Mouse (Mus musculus) cerebellum, adult 9-11 months (tissue): Measurements from ENCODE around the gene Card14.
"Not testable (repeated sequence)": the region's sequence is repeated elsewhere in the genome, so short reads cannot be mapped to it uniquely, and the experiment has no call there.

Experiments used
- DNase-seq: peaks from one replicate; pipeline ENCODE4 v3.0.0; 2022

Card14 gene

DNA sequence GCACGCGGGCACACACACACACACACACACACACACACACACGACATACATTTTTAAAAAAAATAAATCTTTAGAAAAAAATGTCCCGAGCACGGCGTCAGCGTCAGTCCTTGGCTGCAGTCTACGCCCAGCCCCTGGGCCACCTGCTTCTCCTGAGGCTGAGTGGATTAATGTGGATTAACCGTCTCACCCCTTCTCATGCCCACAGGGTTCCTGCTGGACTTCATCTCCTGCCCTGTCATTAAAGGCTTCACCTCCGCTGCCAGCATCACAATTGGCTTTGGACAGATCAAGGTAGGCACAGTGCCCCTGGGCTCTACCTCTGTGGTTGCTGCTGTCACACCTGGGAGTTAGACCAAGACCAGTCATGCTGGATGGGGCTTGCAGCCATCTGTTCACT lies 51.5 kb downstream of the Card14 start:
- no peak for DNase-seq

DNA sequence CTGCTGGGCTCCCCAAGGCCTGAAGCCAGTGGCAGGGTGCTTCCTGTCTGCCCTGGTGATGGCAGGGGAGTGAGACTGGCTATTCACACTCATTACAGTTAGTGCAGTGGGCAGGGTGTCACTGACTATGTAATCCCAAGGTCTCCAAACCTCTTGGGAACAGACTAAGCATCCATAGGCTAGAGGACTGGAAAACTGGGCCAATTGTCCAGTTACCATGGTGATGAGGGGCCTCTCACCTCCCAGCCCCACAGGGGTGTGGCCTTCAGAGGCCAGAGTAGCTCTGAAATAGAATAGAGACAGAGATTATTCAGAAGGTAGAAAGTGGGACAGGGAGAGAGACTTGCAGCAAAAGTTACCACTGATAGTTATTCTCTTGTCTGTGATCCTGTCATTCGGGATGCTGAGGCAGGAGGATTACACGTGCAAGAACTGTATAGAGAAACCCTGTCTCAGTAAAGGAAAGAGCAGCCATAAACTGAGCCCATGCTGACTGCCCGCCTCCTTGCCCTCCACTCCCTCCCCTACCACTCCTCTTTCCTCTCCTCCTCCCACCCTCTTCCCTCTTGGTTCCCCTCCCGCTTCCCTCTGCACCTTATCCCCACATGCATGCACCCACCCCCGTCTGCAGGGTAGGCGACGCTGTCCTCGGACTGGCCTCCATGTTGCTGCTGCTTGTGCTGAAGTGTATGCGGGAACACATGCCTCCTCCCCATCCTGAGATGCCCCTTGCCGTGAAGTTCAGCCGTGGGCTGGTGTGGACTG lies 55.4 kb downstream of the Card14 start:
- no peak for DNase-seq

DNA sequence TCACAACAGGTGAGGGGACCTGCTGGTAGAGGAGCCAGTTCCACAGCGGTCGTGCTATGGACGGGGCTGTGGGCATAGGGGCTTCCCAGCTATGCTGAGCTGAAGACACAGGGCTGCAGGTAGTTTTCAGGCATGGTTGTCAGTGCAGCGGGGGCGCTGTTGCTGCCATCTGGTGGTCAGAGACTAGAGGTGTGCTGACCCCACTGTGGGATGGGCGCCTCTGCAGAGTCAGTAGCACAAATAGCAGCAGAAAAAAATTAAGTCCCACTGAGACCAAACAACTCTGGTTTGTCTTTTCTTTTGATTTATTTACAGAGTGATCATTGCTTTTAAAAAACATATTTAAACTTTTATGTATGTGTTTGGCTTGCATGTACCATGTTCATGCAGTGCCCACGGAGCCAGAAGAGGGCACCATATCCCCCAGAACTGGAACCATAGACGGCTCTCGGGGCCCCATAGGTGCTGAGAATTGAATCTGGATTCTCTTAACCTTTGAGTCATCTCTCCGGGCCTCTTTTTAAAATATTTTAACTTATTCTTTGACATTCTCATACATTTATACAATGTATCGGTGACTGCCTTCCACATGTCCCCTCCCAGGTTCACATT lies 56.1 kb downstream of the Card14 start:
- peak; percentile 66 for DNase-seq

DNA sequence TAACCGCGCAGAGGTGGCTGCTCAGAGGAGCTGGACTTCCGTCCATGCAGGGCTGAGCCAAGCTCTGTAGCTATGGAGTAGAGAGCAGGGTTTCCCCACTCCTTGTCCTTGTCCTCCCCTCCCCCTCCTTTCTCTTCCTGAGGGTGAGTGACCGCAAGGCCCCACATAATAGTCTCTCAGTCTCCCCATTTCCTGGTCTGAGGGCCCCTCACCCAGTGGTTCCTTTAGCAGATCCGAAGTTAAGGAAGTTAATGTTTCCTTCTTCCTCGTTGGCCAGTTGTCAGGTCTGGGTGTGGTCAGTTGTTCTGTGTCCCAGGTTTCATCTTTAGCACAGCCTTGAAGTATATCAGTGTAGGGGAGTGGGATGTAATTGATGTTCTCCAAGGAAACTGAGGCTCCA lies 67.9 kb downstream of the Card14 start:
- no peak for DNase-seq

DNA sequence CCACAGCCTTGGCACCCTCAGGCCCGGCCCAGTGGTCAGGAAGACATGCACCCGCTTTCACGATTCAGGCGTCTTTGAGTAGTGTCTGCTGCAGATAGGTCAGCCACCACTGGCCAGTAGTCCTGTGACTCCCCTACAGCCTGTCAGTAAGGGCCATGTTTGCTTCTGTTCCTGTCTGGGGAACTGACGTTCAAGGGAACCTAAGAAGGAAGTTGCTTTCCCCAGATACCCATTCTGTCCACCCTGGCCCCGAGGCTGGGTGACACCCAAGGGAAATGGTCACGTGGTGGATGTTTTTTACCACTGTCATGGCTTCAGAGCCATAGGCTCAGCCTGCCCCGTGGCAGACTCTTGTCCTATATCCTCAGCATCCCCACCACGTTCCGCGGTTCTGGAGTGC lies 69.8 kb downstream of the Card14 start:
- DNase-seq, result no peak

DNA sequence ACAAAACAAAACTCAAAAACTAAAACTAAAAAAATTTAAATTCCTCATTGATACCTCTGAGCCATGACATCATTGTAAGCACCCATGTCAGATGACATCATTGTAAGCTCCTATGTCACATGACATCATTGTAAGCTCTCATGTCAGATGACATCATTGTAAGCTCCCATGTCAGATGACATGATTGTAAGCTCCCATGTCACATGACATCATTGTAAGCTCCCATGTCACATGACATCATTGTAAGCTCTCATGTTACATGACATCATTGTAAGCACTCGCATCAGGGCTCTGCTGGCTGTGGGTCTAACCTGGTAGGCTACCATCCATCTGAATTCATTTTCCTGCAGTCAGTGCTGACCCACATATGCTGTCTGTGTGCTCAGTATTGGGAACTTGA lies 71.0 kb downstream of the Card14 start:
- DNase-seq, result no peak

DNA sequence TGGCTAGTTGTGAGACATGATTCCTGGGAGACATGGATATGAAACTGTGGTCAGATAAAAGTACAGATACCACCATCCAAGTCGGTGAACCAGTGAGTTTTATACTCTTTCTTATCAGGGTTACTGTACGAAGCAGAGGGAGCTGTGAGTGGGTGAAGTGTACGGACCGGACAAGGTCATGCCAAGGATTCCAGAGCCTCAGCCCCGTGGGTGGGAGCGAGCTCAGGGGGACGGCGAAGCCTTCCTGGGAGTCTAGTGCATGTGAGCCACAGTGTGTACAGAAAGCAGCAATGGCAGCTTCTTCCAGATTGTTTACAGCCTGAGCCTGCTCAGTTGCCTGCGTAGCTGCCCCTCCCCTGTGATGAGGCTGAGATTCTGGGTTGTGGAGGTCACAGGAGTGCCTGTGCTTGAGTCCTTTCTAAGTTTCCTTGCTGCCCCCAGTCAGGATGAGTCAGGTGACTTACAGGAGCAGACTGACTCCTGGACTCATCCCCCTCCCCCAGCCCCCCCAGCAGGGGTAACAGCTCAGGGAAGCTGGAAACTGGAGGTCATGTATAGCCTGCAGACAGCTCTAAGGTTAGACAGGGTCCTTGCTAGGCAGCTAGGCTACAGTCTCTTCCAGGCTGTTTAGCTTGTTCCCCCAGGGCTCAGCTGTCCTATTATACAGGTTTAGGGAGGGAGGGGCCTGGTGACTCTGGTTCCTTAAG lies 74.2 kb downstream of the Card14 start:
- DNase-seq, result no peak

DNA sequence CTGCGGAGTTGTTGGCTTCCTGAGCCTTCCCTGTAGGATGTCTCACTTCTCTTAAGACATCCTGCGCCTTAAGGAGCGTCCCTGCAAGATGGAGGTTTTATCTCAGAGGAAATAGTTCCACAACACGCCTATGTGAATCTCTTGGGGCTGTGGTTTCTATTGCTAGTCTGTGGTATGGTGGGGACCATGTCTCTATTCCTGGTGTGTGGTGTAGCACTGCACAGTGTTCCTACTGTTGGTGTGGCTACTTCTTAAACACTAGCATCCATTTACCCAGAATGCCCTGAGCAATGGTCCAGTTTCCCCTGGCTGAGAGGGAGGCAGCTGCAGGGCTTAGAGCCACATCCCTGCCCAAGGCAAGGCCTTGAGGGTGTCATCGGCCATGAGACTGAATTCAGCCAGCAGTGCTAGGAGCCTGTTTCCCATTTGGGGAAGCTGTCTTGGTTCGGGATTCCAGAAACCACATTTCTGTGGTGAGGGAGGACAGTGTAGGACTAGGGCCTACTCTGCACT lies 74.8 kb downstream of the Card14 start:
- DNase-seq, result no peak

DNA sequence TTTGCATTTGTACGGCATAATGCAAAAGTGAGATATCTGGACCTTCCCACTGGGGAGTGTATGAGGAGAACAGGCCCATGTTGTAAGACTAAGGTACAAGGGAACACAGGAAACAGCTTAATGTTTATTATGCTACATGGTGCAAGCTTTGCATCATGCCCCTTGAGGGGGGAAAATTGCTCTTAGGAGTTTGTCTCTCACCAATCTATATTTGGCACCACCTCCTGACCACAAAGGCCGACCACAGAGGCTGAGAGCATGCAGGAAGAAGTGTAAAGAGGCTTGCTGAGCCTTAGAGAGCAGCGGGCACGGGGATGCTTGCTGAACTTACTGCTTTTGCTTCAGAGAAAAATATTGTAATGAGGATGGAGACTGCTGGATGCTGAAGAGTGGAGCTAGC lies 77.3 kb downstream of the Card14 start:
- DNase-seq, result no peak

DNA sequence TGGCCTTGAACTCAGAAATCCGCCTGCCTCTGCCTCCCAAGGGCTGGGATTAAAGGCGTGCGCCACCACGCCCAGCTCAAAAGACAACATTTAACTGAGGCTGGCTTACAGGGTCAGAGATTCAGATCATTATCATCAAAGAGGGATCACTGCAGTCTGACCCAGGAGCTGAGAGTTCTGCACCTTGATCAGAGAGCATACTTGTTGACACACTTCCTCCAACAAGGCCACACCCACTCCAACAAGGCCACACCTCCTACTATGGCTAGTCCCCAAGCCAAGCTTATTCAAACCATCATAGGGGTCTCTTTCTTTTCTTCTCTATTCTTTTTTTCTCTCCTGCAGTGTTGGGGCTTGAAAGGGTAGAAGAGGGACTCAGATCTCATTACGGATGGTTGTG lies 78.7 kb downstream of the Card14 start:
- no peak for DNase-seq

DNA sequence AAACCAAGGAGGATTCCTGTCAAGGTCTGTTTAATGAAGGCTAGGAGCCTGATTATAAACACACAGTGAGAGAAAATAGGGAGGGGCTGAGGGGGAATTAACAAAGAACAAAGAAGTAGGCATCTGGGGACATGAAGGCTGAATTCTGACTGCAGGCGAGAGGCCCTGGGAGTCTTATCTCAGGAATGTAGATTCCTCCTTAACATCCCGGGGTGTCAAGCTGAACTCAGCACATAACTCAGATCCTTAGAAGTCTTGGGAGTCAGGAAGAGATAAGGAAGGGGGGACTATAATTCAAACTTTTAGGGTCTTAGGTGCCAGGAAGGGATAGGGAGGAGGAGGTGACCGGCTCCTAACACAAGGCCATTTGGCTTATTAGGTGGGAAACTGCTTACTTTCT lies 79.7 kb downstream of the Card14 start:
- DNase-seq, result not testable (repeated sequence)

DNA sequence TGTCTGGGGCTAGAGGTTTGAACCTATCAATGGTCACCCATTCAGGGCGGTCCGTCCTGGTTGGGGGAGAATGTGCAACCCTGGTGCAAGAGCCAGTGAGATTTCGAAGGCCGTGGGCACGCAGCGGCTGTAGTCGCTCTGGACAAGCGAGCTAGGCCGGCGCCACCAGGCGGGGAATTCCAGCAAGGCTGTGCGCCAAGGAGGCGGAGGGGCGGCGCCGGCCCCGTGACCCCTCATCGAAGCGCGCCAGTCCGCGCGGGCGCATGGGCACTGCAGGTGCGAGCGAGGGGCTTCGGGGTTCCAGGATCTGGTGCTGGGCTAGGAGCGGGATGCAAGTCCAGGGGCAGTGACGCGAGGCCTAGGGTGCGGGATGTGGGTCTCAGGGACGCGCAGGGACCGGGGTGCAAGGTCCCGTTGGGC lies 82.3 kb downstream of the Card14 start:
- DNase-seq, result peak; percentile 40

DNA sequence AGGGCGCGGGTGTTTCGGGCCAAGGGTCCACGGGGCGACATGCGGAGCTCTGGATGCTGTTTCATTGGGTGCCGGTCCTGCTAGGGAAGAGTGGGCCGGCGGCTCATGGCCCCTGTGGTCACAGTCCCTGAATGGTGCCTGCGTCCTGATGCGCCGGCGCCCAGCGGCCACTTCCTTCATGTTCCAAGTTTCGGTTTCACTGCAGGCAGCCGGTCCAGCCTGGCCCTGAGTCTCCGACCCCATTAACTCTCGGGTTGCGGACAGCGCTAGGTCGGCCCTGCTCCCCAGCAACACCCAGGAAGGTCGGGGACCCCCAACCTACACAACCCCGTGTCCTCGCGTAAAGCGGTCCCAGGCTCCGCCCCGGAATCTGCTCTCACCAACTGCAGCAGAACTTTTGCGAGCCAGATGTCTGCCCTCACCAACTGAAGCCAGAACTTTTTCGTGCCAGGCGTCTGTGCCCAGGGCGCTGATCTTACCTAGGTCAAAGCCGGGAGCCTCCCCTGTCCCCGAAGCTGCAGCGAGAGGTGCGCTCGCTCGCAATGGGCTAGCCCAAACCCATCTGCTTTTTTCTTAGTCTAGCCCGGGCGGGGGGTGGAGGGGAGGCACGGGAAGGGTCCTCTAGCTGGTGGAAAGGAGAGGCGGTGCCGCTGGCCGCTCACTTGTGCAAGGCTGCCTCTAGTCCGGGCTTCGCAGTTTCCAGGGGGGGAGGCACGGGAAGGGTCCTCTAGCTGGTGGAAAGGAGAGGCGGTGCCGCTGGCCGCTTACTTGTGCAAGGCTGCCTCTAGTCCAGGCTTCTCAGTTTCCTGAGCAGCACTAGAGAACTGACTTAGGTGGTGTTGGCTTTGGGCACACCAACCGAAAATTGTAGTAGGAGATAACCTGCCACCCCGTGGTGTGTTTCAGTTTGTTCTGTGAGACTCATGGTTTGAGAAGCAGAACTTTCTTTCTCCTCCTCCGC lies 83.0 kb downstream of the Card14 start:
- DNase-seq, result peak; percentile 20

DNA sequence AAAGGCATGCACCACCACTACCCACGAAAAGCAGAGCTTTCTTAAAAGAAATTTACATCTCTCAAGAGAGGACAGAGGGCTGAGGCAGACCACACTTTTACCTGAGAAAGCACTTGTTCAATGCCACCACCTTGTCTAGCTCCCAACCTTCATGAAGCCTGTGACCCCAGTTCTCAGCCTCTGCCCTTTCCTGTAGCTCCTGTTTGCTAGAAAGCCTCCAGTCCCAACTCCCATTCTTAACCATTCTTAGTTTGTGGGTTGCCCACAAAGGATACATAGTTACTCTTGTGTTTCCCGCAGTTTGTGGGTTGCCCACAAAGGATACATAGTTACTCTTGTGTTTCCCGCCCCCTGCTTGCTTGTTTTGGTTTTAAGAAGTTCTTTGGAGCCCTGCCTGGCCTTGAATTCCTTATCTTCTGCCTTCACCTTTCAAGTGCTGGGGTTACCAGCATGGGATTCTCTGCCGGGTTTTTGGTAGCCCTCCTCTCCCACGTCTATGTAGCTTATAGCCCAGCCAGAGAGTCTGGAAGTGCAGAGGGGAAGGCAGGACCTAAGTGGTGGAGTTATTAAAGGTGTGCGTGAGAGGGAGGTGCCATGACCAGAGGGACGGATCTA lies 83.9 kb downstream of the Card14 start:
- no peak for DNase-seq

DNA sequence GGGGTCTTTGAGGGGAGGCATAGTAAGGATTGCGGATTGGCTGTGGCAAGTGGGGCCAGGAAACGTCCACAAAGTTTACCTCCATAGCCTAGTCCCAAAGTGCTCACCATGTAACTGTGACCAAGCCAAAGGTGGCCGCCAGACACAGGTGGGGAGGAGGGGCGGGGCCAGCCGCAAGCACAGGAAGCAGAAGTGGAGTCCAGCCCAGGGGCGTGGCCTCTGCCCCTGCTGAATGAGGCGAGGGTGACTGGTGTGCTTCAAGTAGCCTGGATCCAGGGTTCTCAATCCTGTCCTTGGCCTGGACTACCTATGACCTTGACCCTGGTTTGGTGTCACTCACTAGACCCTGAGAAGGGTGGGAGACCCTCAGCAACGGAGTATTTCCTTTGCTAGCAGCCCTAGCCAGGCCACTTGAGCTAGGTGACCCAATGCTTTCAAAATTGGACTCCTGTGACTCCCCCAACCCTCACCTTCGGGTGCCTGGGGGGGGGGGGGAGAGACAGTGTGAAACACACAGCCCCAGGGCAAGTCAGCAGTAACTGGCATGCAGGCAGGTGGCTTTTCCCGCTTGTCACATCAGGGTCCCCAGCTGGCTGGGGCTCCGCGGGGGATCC lies 84.5 kb downstream of the Card14 start:
- DNase-seq, result peak; percentile 17

DNA sequence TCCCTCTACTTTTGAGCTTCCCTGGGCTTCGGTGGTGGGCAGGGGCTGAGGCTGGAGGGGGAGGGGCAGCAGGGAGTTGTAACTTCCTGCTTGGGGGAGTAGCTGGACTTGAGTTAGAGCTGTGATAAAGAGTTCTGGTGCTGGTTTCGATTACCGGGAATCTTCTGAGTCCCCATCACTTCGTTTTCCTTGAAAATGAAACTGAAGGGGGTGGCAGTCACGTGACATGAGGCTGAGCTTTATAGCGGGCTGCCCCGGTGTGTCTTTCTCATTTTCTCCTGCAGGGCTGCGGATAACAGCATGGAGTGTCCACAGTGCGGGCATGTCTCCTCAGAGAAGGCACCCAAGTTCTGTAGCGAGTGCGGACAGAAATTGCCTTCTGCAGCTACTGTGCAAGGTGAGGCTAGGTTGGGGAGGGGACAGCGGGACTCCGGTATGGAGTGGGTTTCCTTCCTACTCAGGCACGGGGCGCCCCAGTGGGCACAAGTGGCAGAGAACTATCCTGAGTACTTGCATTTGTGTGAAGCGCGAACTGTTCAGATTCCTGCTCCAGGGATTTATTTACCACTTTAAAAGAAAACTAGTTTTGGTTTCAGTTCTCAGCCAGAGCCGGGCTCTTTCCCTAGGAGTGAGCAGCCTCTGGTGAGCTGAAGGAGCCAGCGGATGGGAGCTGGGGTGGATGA lies 85.4 kb downstream of the Card14 start, which contains the start of gene Rnf213:
TSS of gene Rnf213 (plus strand) at position 301 of the 683 bp plus-strand sequence.
- no peak for DNase-seq

DNA sequence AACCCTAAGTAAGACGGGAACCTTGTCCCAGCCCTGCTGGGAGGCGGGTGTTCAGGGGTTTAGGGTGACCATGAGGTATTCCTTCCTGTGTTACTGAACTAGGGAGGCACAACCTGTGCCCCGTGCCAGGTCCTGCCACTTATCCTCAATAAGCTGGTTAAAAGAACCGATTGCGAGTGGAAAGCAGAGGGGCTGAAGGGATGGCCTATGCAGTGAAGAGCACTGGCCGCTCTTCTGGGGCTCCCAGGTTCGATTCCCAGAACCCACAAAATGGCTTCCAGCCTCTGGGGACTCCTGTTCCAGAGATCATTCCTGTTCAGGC lies 85.9 kb downstream of the Card14 start:
- DNase-seq, result no peak

DNA sequence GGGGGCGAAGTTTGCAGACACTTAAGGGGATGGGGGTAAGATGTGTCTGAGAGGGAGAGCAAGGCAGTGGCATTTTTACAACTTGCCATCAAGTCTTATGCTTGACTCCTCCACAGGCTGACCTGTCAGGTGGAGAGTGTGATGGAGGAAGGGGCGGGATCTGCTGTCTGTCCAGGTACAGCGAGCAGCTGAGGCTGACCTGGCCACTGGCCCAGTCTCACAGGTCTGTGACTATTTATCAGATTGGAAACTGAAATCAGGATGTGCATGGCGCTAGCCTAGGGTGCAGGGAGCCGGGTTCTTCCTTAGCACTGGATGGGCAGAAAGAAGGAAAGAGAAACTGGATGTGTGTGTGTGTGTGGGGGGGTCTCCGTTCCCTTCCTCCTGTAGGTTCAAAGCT lies 86.6 kb downstream of the Card14 start:
- DNase-seq, result no peak
